Mouse (Mus musculus): ENCODE results near the gene Itk.
A peak's percentile ranks its signal among the peaks of the same experiment; 100 is the strongest.

Gene Itk

DNA sequence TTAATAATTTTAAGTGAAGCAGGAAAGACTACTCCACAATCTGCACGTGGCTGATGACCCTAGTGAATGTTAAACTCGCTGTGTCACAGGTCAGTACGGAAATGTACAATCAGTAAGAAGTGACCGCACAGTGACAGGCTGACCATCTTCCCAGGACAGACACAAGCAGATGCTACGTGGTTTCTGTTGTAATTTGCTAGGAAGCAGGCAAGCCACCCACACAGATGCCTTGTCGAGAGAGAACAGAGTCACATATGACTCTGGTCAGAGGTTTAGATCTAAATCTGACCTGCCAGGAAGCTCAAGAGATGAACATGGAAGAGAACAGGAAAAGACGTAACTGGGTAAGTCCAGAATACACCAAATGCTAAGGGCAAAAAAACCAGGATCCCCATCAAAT is 3.6 kb upstream of the Itk start:
- DNase-seq, result no peak

- DNase-seq, result no peak
These were observed 1.3 kb upstream of the Itk start for GRCm38 (mm10) chr11:46390621-46391020.

GRCm38 (mm10) chr11:46388438-46388837 is 877 bp downstream of the Itk start:
- no peak for DNase-seq

- DNase-seq, result no peak
These were observed 2.3 kb downstream of the Itk start for GRCm38 (mm10) chr11:46387061-46387460.

- no peak for DNase-seq
These were observed 2.8 kb downstream of the Itk start for GRCm38 (mm10) chr11:46386556-46386955.

- DNase-seq, result no peak
These were observed 4.4 kb downstream of the Itk start for GRCm38 (mm10) chr11:46384925-46385324.

DNA sequence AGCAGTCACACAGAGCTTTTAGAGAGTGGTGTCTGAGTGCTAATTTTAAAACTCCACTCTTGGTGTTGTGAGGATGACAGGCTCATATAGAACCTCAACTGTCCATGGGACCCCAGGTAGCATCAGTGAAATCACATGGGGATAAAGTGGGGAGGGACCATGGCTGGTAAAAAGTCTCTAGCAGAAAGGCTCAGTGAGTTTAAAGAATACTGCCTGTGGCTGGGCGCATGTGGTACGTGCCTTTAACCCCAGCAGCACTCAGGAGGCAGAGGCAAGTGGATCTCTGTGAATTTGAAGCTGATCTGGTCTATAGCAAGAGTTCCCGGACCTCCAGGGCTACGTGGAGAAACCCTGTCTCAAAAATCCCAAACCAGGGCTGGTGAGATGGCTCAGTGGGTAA is 6.8 kb downstream of the Itk start:
- DNase-seq, result no peak

- no peak for DNase-seq
These were observed 9.1 kb downstream of the Itk start for GRCm38 (mm10) chr11:46380097-46380675.

DNA sequence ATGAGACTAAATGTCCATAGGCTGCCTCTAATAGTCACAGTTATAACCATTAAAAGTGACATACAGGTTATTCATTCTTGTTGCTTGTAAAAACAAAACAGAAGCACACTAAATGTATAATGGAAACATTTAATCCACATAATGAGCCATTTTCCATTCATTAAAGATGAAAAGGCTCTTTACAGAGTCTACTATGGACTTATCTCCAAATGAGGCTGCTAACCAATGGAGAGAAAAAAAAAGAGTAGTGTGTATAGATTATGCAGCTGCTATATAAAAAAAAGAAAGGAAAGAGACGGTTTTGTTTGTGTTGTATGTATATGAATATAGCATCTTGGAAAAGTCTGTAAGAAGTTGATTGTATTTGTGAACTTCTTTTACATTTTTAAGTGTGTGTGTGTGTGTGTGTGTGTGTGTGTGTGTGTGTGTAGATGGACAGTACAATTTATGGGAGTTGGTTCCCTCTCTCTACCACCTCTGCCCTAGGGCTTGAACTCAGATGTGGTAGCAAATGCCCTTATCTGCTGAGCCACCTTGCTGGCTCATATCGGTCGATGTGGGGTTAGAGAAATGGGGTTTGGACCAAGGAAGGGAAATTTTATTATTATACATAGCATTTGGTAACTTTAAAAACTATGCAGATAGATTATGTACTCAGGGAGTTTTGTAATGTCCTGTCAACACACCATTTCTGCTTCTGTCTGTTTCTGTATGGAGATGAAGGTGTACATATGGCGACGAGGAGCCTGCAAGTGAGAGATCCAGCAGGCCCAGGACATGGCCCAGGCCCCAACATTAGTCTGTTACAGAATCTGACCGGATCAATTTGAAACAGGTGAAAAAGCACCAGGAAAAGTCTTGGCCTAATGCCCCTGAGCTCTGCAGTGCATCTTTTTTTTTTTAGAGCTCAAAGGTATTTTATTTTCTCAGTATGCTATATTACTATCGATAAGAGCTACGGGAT is 11.2 kb downstream of the Itk start:
- no peak for DNase-seq

GRCm38 (mm10) chr11:46377316-46377715 is 12.0 kb downstream of the Itk start:
- no peak for DNase-seq

DNA sequence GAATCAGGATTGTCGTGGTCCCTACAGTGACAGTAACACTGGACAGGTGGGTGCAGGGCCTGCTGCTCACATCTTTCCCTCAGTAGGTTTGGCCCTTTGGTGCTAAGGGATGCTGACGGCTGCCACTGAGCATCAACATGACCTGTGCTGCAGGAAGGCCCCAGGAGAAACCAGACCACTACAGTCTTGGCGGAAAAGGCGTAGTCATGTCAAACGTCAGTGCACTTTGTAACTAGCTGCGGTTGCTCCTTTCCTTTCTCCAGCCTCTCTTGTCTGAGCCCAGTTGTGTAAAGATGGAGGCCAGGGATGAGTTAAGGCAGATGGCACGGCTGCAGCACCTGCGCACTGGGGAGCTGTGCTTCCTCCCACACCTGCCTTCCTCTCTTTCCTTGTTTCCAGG is 14.3 kb downstream of the Itk start:
- no peak for DNase-seq

DNA sequence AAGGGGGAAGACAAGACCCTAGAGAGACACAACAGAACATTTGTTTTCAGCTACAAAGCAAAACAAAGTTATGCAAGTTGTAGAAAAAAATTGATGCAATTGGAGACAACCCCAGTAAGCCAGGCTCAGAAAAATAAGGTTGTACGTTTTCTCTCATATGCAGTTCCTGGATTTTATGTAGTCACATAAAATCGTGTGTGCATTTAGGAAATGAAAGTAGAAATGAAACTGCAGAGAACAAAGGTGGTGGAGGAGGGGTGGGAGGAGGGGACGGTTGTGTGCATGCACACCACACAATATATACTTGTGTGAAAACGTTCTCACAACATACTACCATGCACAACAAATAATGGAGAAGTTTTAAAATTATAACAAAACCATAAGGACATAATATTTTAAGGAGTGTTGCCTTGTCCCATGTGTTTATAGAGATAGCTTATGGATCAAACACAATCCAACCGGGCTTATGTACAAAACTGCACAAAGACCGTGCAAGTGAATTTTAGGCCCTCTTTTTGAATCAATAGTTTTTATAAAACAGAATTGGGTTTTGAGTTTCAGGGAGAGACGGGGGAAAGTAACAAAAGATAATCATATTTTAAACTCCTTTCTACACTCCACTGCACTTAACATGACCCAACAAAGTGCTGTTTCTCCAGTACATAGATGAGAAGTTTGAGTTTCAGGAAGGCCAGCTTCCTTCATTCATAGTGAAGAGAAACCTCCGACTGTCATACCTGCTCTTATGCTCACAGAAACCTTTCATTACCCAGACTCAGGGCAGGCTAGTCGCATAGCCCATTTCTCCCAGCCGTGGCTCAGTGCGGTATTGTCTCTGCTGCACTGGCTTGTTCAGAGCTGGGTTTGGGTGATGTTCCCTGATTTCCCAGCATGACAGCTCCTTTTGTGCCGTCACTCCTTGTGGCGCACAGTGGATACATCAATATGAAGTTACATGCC is 16.0 kb downstream of the Itk start:
- DNase-seq, result no peak

DNA sequence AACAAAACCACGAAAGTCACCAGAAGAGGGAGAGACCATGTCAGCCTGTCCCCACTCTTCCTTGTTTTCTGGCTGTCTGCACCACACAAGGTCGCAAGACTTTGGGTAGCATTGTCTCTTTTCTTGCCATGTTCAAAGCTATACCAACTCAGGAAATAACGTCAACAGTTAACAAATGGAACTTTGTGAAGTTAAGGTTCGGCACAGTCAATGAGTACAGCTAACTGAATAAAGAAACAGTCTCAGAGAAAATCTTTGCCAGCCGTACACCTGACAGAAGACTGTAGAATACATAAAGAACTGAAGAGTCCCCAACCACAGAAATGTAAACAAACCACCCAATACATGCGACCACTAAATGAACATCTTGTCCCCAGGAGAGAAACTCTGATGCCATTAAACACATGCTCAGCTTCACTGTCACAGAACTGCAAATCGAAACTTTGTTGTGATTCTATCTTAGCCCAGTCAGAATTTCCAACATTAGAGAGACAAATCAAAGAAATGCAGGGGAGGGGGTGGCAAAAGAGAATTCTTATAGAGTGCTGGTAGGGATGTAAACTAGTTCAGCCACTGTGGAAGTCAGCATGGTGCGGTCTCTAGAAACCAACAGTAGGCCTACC is 16.9 kb downstream of the Itk start:
- no peak for DNase-seq

- no peak for DNase-seq
These were observed 18.1 kb downstream of the Itk start for GRCm38 (mm10) chr11:46371250-46371649.

DNA sequence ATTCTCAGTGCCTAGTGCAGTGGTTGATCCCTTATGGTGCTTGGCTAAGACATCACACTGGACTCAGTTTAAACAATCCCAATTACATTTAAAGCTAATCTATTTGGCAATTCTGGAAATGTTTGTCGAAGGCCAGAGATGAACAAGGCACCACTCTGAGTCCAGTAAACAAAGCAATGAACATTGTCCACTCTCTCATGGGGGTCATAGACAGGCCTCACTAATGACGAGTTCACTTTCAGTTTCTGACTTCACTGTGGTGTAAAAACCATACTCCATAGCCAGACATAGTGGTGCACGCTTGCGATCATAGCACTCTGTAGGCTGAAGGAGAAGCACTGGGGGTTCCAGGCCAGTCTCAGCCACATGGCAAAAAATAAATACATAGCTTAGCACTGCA is 18.9 kb downstream of the Itk start:
- no peak for DNase-seq

GRCm38 (mm10) chr11:46366357-46366756 is 23.0 kb downstream of the Itk start:
- no peak for DNase-seq

GRCm38 (mm10) chr11:46365744-46366143 is 23.6 kb downstream of the Itk start:
- no peak for DNase-seq

DNA sequence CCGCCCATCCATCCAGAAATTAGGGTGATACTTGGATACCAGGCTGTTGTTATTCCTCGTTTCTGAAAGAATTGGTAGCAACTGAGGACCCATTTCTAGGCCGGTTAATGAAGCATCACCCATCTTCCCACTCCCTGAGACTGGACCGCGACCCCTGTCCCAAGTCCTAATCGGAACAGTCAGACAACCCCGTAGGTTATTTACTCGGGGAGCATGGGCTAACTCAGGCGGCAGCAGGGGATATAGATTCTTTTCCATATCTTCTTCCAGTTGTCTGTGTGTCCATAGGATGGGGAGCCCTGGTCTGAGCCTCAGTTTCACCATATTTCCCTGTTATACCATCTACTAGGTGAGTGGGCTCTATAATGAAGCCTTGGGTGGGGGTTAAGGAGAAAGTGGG is 25.5 kb downstream of the Itk start:
- no peak for DNase-seq

GRCm38 (mm10) chr11:46362061-46363022 is 27.0 kb downstream of the Itk start:
- no peak for DNase-seq

DNA sequence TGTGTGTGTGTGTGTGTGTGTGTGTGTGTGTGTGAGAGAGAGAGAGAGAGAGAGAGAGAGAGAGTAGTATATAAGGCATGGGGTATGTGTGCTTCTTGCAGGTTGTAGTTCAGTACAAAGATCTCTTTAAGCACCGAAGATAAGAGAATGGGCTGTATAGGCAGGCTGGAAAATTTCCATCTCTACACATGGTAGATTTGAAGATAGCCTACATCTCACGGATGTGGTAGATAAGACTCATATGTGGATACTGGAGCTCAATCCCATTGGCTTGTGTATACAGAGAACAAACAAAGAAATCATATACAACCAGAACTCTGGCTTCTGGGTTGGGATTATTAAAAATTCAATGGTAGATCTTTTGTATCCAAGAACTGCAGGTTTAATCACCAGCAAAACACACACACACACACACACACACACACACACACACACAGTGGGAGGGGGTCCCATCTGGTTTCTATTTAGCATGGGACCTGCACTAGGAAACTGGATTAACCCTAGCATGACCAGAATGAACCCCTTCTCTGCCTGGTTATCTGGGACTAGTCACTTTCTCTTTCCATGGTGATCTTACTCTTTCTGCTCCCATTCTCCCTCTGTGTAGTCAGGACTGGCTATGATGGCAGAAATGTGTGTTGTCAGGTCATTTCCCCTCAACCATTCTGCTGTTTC is 28.2 kb downstream of the Itk start:
- DNase-seq, result peak; percentile 49

DNA sequence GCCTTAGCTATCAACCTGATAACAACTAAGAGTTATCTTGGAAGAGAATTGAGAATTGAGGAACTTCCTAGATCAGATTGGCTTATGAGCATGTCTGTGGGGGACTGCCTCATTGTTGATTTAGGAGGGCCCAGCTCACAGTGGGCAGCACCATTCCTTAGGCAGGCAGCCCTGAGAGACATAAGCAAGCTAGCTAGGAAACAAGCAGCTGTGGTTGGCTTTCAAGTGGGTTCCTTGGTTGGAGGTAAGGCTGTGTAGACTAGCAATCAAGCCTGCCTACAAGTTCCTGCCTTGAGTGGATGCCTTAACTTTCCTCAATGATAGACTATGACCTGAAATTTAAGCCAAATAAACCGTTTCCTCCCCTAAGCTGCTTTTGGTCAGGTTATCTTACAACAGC is 30.9 kb downstream of the Itk start:
- DNase-seq, result no peak
